Mouse (Mus musculus): ENCODE results near the gene Rbp2. TPM values are rescaled to one million over a fixed set of nuclear protein-coding genes. Genes with fewer than 3 reads are reported as not detected.

Rbp2 gene
- total and polyA plus RNA-seq, 2 experiments from 2014 or later, result not detected

- H3K4me1 ChIP-seq (ENCODE audit: control insufficient read depth, insufficient read depth), result no peaks in the 10 kb centered on the region
- no peaks in the 10 kb centered on the region for H3K9me3 ChIP-seq (replicated peaks; ENCODE audit: control insufficient read depth, low read length)
- ATAC-seq (ENCODE audit: insufficient read depth, low read depth) (no peak), DNase-seq (ENCODE audit: low spot score) (no peak)
- no peak overlapping the region for H3K27ac ChIP-seq (ENCODE audit: low read depth)
- no peaks in the 10 kb centered on the region for H3K27me3 ChIP-seq (ENCODE audit: control insufficient read depth, insufficient read depth, low read length)
- WGBS, result 43% methylated on average over 1 of the region's 1 CpGs
- H3K4me3 ChIP-seq (ENCODE audit: low read depth, low read length), result no peak overlapping the region
- H3K4me2 ChIP-seq (ENCODE audit: low read depth, low read length), result no peak overlapping the region
- no peak overlapping the region for H3K9ac ChIP-seq (replicated peaks; ENCODE audit: low read depth, low read length)
- no peak for TF ChIP-seq EP300 (IDR thresholded peaks at IDR 0.05; ENCODE audit: low read depth)
- no peak for TF ChIP-seq CTCF (IDR thresholded peaks at IDR 0.05; ENCODE audit: low read depth)
- no peaks in the 10 kb centered on the region for H3K36me3 ChIP-seq (replicated peaks; ENCODE audit: control insufficient read depth, insufficient read depth, low read length)
Observed at GRCm38 (mm10) chr9:98450976-98451375, 34.9 kb upstream of the Rbp2 start.

- H3K4me3 ChIP-seq (ENCODE audit: low read depth, low read length), result no peak overlapping the region
- WGBS, result 55% methylated on average over 2 of the region's 2 CpGs
- no peaks in the 10 kb centered on the region for H3K27me3 ChIP-seq (ENCODE audit: control insufficient read depth, insufficient read depth, low read length)
- H3K4me1 ChIP-seq (ENCODE audit: control insufficient read depth, insufficient read depth), result no peaks in the 10 kb centered on the region
- H3K27ac ChIP-seq (ENCODE audit: low read depth), result no peak overlapping the region
- H3K9ac ChIP-seq (replicated peaks; ENCODE audit: low read depth, low read length), result no peak overlapping the region
- H3K9me3 ChIP-seq (replicated peaks; ENCODE audit: control insufficient read depth, low read length), result no peaks in the 10 kb centered on the region
- no peak overlapping the region for H3K4me2 ChIP-seq (ENCODE audit: low read depth, low read length)
- no peak for ATAC-seq (ENCODE audit: insufficient read depth, low read depth)
- H3K36me3 ChIP-seq (replicated peaks; ENCODE audit: control insufficient read depth, insufficient read depth, low read length), result no peaks in the 10 kb centered on the region
- DNase-seq (ENCODE audit: low spot score), result no peak
- TF ChIP-seq CTCF (IDR thresholded peaks at IDR 0.05; ENCODE audit: low read depth), result no peak
- no peak for TF ChIP-seq EP300 (IDR thresholded peaks at IDR 0.05; ENCODE audit: low read depth)
Observed at GRCm38 (mm10) chr9:98466709-98467108, 19.2 kb upstream of the Rbp2 start.

GRCm38 (mm10) chr9:98480172-98480749 lies 5.7 kb upstream of the Rbp2 start:
- Histone ChIP-seq H3K4me3 (ENCODE audit: low read depth, low read length) (no peak overlapping the region), H3K36me3 (replicated peaks; ENCODE audit: control insufficient read depth, insufficient read depth, low read length) (no peaks in the 10 kb centered on the region), H3K27ac (ENCODE audit: low read depth) (no peak overlapping the region), H3K4me2 (ENCODE audit: low read depth, low read length) (no peak overlapping the region), H3K27me3 (ENCODE audit: control insufficient read depth, insufficient read depth, low read length) (no peaks in the 10 kb centered on the region), H3K4me1 (ENCODE audit: control insufficient read depth, insufficient read depth) (no peaks in the 10 kb centered on the region), H3K9ac (replicated peaks; ENCODE audit: low read depth, low read length) (no peak overlapping the region), H3K9me3 (replicated peaks; ENCODE audit: control insufficient read depth, low read length) (no peaks in the 10 kb centered on the region)
- TF ChIP-seq EP300 (IDR thresholded peaks at IDR 0.05; ENCODE audit: low read depth), result no peak
- no peak for TF ChIP-seq CTCF (IDR thresholded peaks at IDR 0.05; ENCODE audit: low read depth)
- DNase-seq (ENCODE audit: low spot score) (no peak), ATAC-seq (ENCODE audit: insufficient read depth, low read depth) (no peak)
- 77% methylated on average over 2 of the region's 2 CpGs for WGBS

DNA sequence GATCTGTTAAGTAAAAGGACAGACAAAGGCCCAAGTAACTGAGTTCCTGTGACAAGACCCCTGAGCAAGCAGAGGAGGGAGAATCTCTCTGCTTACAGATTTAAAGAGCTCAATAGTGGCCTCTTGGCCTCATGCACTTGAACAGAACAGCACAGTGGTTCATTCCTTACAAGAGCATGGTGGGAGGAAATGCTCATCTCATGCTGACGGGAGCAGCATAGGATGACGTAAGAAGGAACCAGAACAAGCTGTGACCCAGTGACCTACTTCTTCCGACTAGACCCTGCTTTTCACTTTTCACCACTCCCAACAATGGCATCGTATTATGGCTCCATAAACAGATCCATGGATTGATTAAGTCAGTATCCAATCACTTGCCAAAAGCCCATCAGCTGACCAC lies 3.7 kb upstream of the Rbp2 start:
- Histone ChIP-seq H3K4me1 (ENCODE audit: control insufficient read depth, insufficient read depth) (0 out of 2 replicates have a peak, but pooled peaks cover 1% of the 10 kb centered on the region), H3K9ac (replicated peaks; ENCODE audit: low read depth, low read length) (no peak overlapping the region), H3K27ac (ENCODE audit: low read depth) (no peak overlapping the region), H3K4me2 (ENCODE audit: low read depth, low read length) (no peak overlapping the region), H3K4me3 (ENCODE audit: low read depth, low read length) (no peak overlapping the region), H3K9me3 (replicated peaks; ENCODE audit: control insufficient read depth, low read length) (no peaks in the 10 kb centered on the region), H3K27me3 (ENCODE audit: control insufficient read depth, insufficient read depth, low read length) (no peaks in the 10 kb centered on the region), H3K36me3 (replicated peaks; ENCODE audit: control insufficient read depth, insufficient read depth, low read length) (no peaks in the 10 kb centered on the region)
- ATAC-seq (ENCODE audit: insufficient read depth, low read depth) (no peak), DNase-seq (ENCODE audit: low spot score) (no peak)
- TF ChIP-seq CTCF (IDR thresholded peaks at IDR 0.05; ENCODE audit: low read depth) (no peak), EP300 (IDR thresholded peaks at IDR 0.05; ENCODE audit: low read depth) (no peak)
- 45% methylated on average over 4 of the region's 4 CpGs for WGBS

GRCm38 (mm10) chr9:98485020-98485419 lies 895 bp upstream of the Rbp2 start:
- H3K27ac ChIP-seq (ENCODE audit: low read depth), result no peak overlapping the region
- H3K4me1 ChIP-seq (ENCODE audit: control insufficient read depth, insufficient read depth), result peaks cover 9% of the 10 kb centered on the region; the same call in 1 of the 2 replicates
- H3K9ac ChIP-seq (replicated peaks; ENCODE audit: low read depth, low read length), result no peak overlapping the region
- TF ChIP-seq EP300 (IDR thresholded peaks at IDR 0.05; ENCODE audit: low read depth), result no peak
- no peak for DNase-seq (ENCODE audit: low spot score)
- no peak overlapping the region for H3K4me3 ChIP-seq (ENCODE audit: low read depth, low read length)
- no peak overlapping the region for H3K4me2 ChIP-seq (ENCODE audit: low read depth, low read length)
- no peaks in the 10 kb centered on the region for H3K36me3 ChIP-seq (replicated peaks; ENCODE audit: control insufficient read depth, insufficient read depth, low read length)
- H3K9me3 ChIP-seq (replicated peaks; ENCODE audit: control insufficient read depth, low read length), result no peaks in the 10 kb centered on the region
- no peak for ATAC-seq (ENCODE audit: insufficient read depth, low read depth)
- 85% methylated on average over 7 of the region's 7 CpGs for WGBS
- H3K27me3 ChIP-seq (ENCODE audit: control insufficient read depth, insufficient read depth, low read length), result no peaks in the 10 kb centered on the region

DNA sequence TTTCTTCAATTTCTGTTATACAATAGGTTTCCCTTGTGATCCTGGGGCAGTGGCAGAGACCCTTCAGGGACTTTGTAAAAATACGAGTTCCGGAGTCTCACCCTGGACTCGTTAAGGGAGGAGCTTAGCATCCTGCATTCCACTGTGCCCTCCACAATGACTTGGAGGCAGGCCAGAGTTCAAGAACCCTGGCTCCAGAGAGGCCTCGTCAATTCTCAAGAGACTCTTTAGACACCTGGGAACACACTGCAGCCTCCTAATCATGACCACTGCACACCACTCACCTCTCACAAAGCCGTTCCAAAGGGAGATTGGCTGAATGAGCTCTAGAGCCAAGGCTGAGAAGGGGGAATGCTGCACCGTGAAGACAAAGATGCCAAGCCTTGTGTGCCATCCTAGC lies 1.4 kb downstream of the Rbp2 start:
- H3K9ac ChIP-seq (replicated peaks; ENCODE audit: low read depth, low read length), result no peak overlapping the region
- ATAC-seq (ENCODE audit: insufficient read depth, low read depth), result no peak
- H3K36me3 ChIP-seq (replicated peaks; ENCODE audit: control insufficient read depth, insufficient read depth, low read length), result no peaks in the 10 kb centered on the region
- no peaks in the 10 kb centered on the region for H3K27me3 ChIP-seq (ENCODE audit: control insufficient read depth, insufficient read depth, low read length)
- TF ChIP-seq EP300 (IDR thresholded peaks at IDR 0.05; ENCODE audit: low read depth) (no peak), CTCF (IDR thresholded peaks at IDR 0.05; ENCODE audit: low read depth) (no peak)
- WGBS, result 28% methylated on average over 6 of the region's 6 CpGs
- no peaks in the 10 kb centered on the region for H3K9me3 ChIP-seq (replicated peaks; ENCODE audit: control insufficient read depth, low read length)
- peaks cover 9% of the 10 kb centered on the region; the same call in 1 of the 2 replicates for H3K4me1 ChIP-seq (ENCODE audit: control insufficient read depth, insufficient read depth)
- no peak overlapping the region for H3K4me3 ChIP-seq (ENCODE audit: low read depth, low read length)
- no peak overlapping the region for H3K4me2 ChIP-seq (ENCODE audit: low read depth, low read length)
- no peak for DNase-seq (ENCODE audit: low spot score)
- H3K27ac ChIP-seq (ENCODE audit: low read depth), result no peak overlapping the region

All from heart, postnatal 0 days (tissue).